Mouse (Mus musculus): Measurements from ENCODE around the gene Rpap1. TPM values are rescaled to one million over a fixed set of nuclear protein-coding genes. Genes with fewer than 3 reads are reported as not detected.
A peak's percentile ranks its signal among the peaks of the same experiment; 100 is the strongest.

Rpap1 gene
- polyA plus RNA-seq, 1 experiment from 2014 or later = 40.6 TPM

DNA sequence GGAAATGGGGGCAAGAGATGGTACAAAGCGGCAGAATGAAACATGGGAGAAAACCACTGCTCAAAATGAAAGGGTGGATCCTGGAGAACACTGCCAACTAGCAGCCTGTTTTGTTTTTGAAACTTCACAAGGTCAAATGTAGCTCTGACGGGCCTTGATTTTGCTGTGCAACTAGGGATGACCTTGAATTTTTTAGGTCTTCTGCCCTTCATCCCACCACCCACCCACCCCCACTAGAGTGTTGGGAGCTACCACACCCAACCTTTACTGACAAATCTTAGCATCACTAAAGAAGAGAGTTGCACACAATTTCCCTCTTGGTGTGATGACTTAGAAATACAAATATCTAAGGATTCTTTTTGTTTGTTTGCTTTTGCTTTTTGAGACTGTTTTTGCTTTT, 2.7 kb upstream of the Rpap1 start:
- DNase-seq (ENCODE audit: low spot score) = no peak
- Histone ChIP-seq H3K27me3 (replicated peaks; ENCODE audit: low read depth, poor library complexity, severe bottlenecking) (no peaks in the 10 kb centered on the region), H3K4me1 (peaks cover 13% of the 10 kb centered on the region), H3K9me3 (no peaks in the 10 kb centered on the region), H3K27ac (replicated peaks) (no peak overlapping the region), H3K36me3 (replicated peaks) (peaks cover 7% of the 10 kb centered on the region), H3K4me3 (no peak overlapping the region)
- 83% methylated on average over 2 of the region's 2 CpGs for WGBS

DNA sequence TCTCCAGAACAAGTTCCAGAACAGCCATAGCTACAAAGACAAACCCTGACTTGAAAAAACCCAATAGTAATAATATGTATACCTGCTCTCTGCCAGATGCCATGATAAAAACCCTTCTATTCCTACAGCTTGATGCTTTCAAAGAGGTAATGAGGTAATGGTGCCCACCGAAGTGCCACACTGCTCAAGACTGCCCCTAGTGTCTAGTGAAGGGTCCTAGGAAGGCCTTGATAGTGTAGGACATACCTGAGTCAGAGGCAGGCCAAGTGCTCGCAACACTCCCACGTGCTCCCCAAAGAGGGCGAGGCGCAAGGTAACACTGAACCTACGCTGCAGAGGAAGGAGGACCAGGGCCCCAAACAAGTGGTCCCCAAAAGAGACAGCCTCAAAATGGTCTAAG, 20.1 kb downstream of the Rpap1 start:
- Histone ChIP-seq H3K27ac (replicated peaks) (no peak overlapping the region), H3K27me3 (replicated peaks; ENCODE audit: low read depth, poor library complexity, severe bottlenecking) (peaks cover 5% of the 10 kb centered on the region), H3K4me3 (no peak overlapping the region), H3K36me3 (replicated peaks) (peaks cover 90% of the 10 kb centered on the region), H3K4me1 (no peaks in the 10 kb centered on the region), H3K9me3 (no peaks in the 10 kb centered on the region)
- WGBS = 92% methylated on average over 6 of the region's 6 CpGs
- no peak for DNase-seq (ENCODE audit: low spot score)

DNA sequence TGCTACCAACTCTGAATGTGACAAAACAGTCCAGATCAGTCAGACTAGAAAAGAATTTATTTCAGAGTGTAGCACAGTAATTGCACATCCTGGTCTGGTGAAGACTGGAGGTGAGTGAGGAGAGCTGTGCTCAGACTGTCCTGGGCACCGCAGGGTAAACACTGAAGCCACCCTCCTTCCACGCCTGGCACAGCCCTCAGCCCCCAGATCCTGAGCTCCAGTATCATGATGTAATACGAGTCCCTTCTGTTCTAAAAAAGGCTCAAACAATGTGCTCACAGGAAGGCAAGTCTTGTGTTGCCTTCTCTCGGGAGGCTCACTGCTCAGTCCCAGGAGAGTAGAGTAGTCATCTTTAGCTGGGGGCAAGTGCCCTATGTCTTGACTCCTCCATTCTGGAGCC, 23.4 kb downstream of the Rpap1 start:
- DNase-seq (ENCODE audit: low spot score) = no peak
- Histone ChIP-seq H3K4me3 (no peak overlapping the region), H3K27me3 (replicated peaks; ENCODE audit: low read depth, poor library complexity, severe bottlenecking) (peaks cover 38% of the 10 kb centered on the region), H3K4me1 (peaks cover 5% of the 10 kb centered on the region), H3K36me3 (replicated peaks) (peaks cover 57% of the 10 kb centered on the region), H3K9me3 (no peaks in the 10 kb centered on the region), H3K27ac (replicated peaks) (no peak overlapping the region)
- WGBS = 71% methylated on average over 4 of the region's 4 CpGs

DNA sequence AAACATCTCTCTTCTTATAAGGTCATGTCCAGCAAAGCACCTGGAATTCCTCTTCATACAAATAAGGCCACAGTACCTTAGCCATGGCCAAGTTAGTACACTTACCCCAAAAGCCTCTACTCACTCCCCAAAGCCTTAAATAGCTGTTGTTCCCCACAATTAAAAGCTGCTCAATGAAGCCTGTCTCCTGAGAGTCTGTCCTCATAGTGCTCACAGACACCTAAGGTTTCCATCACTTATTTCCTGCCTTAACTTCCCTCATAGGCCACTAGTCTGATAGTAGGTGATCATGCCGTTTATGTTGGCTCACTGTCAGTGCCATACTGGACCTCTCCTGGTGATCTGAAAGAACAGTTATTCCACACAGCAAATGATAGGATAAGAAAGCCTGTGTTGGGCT, 25.1 kb downstream of the Rpap1 start:
- no peak for DNase-seq (ENCODE audit: low spot score)
- 77% methylated on average over 1 of the region's 1 CpGs for WGBS
- Histone ChIP-seq H3K9me3 (no peaks in the 10 kb centered on the region), H3K27me3 (replicated peaks; ENCODE audit: low read depth, poor library complexity, severe bottlenecking) (peaks cover 54% of the 10 kb centered on the region), H3K4me1 (peaks cover 20% of the 10 kb centered on the region), H3K4me3 (no peak overlapping the region), H3K27ac (replicated peaks) (no peak overlapping the region), H3K36me3 (replicated peaks) (peaks cover 44% of the 10 kb centered on the region)

DNA sequence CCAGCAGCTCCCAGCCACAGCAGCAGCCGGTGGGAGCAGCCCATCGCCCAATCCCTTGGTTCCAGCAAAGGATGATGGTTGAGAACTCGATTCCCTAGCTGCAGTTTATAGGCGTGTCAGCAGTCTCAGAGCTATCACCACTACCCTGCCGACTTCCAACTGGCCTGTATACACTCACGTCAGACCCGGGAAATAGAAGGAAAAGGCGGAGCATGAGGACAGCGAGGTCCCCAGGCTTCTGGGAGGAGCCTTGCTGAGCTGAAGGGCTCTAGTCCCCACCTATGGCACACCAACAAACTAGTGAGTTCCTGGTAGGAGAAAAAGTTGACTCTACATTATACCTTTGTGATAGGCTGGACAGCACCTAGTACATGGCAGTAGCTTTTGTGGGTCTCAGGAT, 27.1 kb downstream of the Rpap1 start, which contains the start of gene Ltk:
Ltk (minus strand) TSS at position 181 of the 400 bp plus-strand sequence.
- Histone ChIP-seq H3K4me1 (peaks cover 20% of the 10 kb centered on the region), H3K4me3 (peak within 1 kb of the TSS; percentile 74), H3K27me3 (replicated peaks; ENCODE audit: low read depth, poor library complexity, severe bottlenecking) (peaks cover 75% of the 10 kb centered on the region), H3K9me3 (no peaks in the 10 kb centered on the region), H3K36me3 (replicated peaks) (peaks cover 26% of the 10 kb centered on the region), H3K27ac (replicated peaks) (no peak within 1 kb of the TSS)
- no peak for DNase-seq (ENCODE audit: low spot score)
- WGBS = 14% methylated on average over 9 of the region's 9 CpGs

DNA sequence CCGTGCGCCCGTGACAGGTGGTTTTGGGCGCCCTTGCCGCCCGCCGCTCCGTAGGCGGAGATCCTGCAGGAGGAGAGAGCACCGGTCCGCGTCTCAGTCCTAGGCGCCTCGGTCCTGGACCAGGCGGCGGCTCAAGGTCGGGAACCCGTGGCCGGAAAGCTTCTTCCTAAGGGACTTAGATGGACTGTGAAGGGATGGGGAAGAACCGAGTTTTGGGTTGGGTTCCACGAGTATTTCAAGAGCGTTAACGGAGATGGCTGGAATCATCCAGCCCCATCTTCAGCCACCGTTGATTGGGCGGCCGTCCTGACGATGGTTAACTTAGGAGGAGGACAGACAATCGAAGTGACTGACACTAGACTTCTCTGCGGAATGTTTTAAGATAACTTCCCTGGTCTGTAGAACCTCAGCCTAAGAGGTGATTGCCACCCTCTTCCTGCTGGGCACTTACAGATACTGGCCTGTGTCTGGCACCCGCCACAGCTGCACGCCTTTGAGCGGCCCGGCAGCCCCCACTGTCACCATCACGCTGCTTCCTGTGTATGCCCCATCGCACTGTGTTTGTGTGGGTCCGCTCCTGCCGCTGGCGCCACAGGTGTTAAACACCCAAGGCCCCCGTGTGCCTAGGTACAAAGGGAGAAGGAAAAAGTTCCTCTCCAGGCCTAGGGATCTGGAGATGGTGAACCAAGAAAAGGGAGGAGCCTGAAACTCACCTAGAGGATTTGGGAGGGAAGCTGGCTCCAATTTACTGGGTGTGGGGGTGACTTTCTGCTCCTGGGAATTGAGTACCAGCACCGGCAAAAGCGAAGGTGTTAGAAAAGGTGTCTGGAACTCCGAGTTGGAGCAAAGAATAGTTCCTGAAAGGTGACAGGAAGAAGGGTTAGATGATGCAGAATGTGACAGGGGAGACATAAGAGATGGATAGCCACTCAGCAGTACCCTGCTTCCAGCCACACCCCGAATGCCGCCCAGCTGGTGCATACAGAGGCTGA, 28.2 kb downstream of the Rpap1 start:
- peak overlapping the region; percentile 74 for H3K4me3 ChIP-seq
- peaks cover 86% of the 10 kb centered on the region for H3K27me3 ChIP-seq (replicated peaks; ENCODE audit: low read depth, poor library complexity, severe bottlenecking)
- no peak overlapping the region for H3K27ac ChIP-seq (replicated peaks)
- no peaks in the 10 kb centered on the region for H3K9me3 ChIP-seq
- 5% methylated on average over 44 of the region's 44 CpGs for WGBS
- H3K36me3 ChIP-seq (replicated peaks) = peaks cover 15% of the 10 kb centered on the region
- DNase-seq (ENCODE audit: low spot score) = no peak
- peaks cover 20% of the 10 kb centered on the region for H3K4me1 ChIP-seq

DNA sequence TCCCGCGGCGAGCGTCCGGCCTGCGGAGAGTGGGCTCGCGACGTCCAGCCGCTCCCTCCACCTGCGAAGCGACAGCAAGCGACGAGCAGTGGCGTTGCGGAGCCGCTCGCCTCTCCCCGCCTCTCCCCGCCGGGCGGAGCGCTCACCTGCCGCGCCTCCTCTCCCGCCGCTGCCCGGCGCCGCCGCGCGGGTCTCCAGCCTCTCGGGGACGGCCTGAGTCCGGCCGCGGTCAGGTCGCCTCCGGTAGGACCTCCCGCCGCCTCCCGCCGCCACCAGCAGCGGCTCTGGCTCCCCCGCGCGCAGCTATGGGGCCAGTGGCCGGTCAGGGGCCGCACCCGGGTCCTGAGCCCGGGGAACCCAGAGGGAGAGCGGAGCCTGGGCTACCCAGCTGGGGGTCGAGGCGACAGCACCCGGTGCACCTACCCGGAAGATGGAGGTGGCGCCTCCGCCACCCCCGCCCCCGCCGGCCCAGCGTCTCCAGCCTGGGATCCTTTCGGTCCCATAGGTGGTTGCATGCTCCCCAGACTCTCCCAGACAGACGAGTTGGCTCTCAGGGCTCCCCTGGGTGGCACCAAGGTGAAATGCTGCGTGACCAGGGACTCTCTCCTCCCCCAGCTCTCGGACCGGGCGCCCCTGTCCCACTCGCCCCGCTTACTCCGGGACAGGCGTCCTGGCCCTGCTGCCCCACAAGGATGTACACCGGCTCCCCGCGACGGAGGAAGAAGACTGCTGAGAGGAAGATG, 29.1 kb downstream of the Rpap1 start:
- peaks cover 6% of the 10 kb centered on the region for H3K36me3 ChIP-seq (replicated peaks)
- DNase-seq (ENCODE audit: low spot score) = peak; percentile 59
- peak overlapping the region; percentile 35; the same call in 1 of the 2 replicates for H3K27ac ChIP-seq (replicated peaks)
- H3K27me3 ChIP-seq (replicated peaks; ENCODE audit: low read depth, poor library complexity, severe bottlenecking) = peaks cover 94% of the 10 kb centered on the region
- peaks cover 20% of the 10 kb centered on the region for H3K4me1 ChIP-seq
- H3K4me3 ChIP-seq = peak overlapping the region; percentile 74
- WGBS = under 1% methylated on average over 76 of the region's 77 CpGs
- no peaks in the 10 kb centered on the region for H3K9me3 ChIP-seq

DNA sequence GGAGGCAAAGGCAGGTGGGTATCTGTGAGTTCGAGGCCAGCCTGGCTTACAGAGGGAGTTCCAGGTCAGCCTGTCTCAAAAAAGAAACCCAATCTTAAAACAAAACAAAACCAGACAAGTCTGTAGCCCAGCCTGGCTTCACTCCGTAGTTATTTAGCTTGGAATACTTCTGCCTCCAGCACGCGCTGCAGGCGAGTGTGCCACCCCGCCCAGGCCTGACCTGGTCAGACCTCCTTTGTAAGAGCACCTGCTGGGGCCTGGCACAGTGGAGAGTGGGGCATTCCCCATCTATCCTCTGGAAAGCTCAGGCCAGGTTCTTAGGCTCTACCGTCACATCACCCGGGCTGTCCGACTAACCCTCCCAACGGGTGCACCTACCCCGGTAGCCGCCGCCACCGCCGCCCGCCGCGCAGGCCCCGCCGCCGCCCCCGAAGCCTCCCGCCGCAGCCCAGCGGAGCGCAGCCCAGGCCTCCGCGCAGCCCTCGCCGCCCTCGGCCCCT, 29.7 kb downstream of the Rpap1 start:
- Histone ChIP-seq H3K4me3 (peak overlapping the region; percentile 74), H3K9me3 (no peaks in the 10 kb centered on the region), H3K4me1 (peaks cover 20% of the 10 kb centered on the region), H3K27ac (replicated peaks) (peak overlapping the region; percentile 35; the same call in 1 of the 2 replicates), H3K27me3 (replicated peaks; ENCODE audit: low read depth, poor library complexity, severe bottlenecking) (peaks cover 100% of the 10 kb centered on the region), H3K36me3 (replicated peaks) (no peaks in the 10 kb centered on the region)
- no peak for DNase-seq (ENCODE audit: low spot score)
- WGBS = 2% methylated on average over 31 of the region's 31 CpGs

DNA sequence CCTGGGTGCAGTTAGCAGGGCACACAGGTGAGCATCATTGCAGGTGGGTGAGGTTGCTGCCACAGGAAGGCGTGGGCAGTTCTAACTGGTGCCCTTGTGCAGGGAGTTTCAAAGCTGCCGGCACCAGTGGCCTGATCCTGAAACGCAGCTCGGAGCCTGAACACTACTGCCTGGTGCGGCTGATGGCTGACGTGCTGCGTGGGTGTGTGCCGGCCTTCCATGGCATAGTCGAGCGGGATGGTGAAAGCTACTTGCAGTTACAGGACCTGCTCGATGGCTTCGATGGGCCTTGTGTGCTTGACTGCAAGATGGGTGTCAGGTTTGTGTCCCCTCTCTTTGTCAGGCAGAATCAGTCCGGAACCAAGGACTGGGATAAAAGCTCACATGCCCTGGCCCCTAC, 38.1 kb downstream of the Rpap1 start:
- Histone ChIP-seq H3K36me3 (replicated peaks) (no peaks in the 10 kb centered on the region), H3K27ac (replicated peaks) (no peak overlapping the region), H3K4me1 (peaks cover 7% of the 10 kb centered on the region), H3K4me3 (no peak overlapping the region), H3K9me3 (no peaks in the 10 kb centered on the region), H3K27me3 (replicated peaks; ENCODE audit: low read depth, poor library complexity, severe bottlenecking) (peaks cover 97% of the 10 kb centered on the region)
- WGBS = 76% methylated on average over 13 of the region's 13 CpGs
- no peak for DNase-seq (ENCODE audit: low spot score)

DNA sequence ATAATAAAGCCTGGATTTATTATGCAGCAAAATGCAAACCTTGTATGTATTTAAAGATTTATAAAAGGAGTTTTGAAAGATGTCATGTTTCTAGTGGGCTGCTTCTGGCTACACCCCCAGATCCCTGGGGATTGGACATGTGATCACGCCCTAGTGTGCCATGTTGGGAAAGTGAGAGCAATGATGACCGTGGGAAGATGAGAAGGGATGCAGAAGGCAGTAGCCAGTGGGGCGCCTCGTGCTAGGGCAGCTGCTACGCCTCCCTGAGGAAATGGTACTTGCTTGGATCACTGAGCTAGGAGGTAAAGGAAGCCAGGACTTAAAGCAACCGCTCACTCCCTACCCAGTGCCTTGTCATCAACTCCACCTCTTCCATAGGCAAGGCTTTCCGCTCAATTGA, 39.8 kb downstream of the Rpap1 start:
- Histone ChIP-seq H3K27ac (replicated peaks) (no peak overlapping the region), H3K4me1 (peaks cover 24% of the 10 kb centered on the region), H3K9me3 (no peaks in the 10 kb centered on the region), H3K4me3 (no peak overlapping the region), H3K36me3 (replicated peaks) (no peaks in the 10 kb centered on the region), H3K27me3 (replicated peaks; ENCODE audit: low read depth, poor library complexity, severe bottlenecking) (peaks cover 97% of the 10 kb centered on the region)
- 75% methylated on average over 7 of the region's 7 CpGs for WGBS
- no peak for DNase-seq (ENCODE audit: low spot score)

DNA sequence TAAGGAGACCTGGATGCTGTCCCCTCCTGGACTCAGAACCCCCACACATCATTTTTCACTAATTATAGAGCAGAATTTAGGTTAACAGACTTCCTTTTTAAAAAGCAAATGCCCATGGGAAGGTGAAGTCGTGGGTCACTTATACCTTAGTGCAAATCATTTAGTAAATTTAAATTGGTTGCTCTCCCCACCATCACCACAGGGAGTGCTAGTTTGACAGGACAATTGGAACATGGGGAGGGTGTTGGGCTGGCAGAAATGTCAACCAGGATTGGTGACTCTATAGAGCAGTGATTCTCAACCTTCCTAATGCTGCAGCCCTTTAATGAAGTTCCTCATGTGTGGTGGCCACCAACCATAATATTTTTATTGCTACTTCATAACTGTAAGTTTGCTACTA, 42.1 kb downstream of the Rpap1 start:
- Histone ChIP-seq H3K9me3 (no peaks in the 10 kb centered on the region), H3K4me3 (no peak overlapping the region; the same call in 1 of the 2 replicates), H3K27ac (replicated peaks) (no peak overlapping the region), H3K36me3 (replicated peaks) (no peaks in the 10 kb centered on the region), H3K27me3 (replicated peaks; ENCODE audit: low read depth, poor library complexity, severe bottlenecking) (peaks cover 97% of the 10 kb centered on the region), H3K4me1 (peaks cover 46% of the 10 kb centered on the region)
- 10% methylated on average over 1 of the region's 1 CpGs for WGBS
- DNase-seq (ENCODE audit: low spot score) = no peak

Data from embryonic facial prominence, embryonic 10.5 days (tissue).